25 mouse cellular contexts compared by ENCODE assay signal in genomic region chr10:19268051-19268450, GRCm38 (mm10).
DNase-seq lines count a peak whose midpoint lies in the region.
"Had no signal": no experiment of that assay in that cellular context is flagged by ENCODE, and none has a peak within 500 bp of the region (broad histone marks: within the 10 kb centered on the region; RNA-seq: fewer than 3 reads in every experiment).

No protein-coding gene starts in this region.

- H3K27me3 ChIP-seq in limb, embryonic 10.5 days (ENCODE audit: low read depth, poor library complexity, severe bottlenecking): no peaks in the 10 kb centered on the region
- H3K27me3 ChIP-seq: embryonic facial prominence, embryonic 15.5 days; forebrain, embryonic 13.5 days; heart, embryonic 12.5 days; liver, embryonic 12.5 days; megakaryocyte, embryonic 14.5 days; midbrain, embryonic 12.5 days had no signal

- H3K27ac ChIP-seq in limb, embryonic 10.5 days: no peak overlapping the region
- H3K27ac ChIP-seq: embryonic facial prominence, embryonic 15.5 days; forebrain, embryonic 13.5 days; heart, adult 2 months; hindbrain, embryonic 14.5 days; left cerebral cortex, adult 2 months; liver, embryonic 12.5 days; midbrain, embryonic 12.5 days had no signal

- no peak overlapping the region for H3K4me3 ChIP-seq in limb, embryonic 10.5 days
- H3K4me3 ChIP-seq: embryonic facial prominence, embryonic 15.5 days; forebrain, embryonic 13.5 days; heart, adult 2 months; heart, embryonic 12.5 days; left cerebral cortex, adult 2 months; liver, embryonic 12.5 days; megakaryocyte, embryonic 14.5 days; midbrain, embryonic 12.5 days had no signal

- H3K36me3 ChIP-seq in limb, embryonic 10.5 days: no peaks in the 10 kb centered on the region
- H3K36me3 ChIP-seq: embryonic facial prominence, embryonic 15.5 days; heart, embryonic 12.5 days; liver, embryonic 12.5 days; midbrain, embryonic 12.5 days had no signal

- no peaks in the 10 kb centered on the region for H3K4me1 ChIP-seq in limb, embryonic 10.5 days
- H3K4me1 ChIP-seq: embryonic facial prominence, embryonic 15.5 days; forebrain, embryonic 13.5 days; liver, embryonic 12.5 days; midbrain, embryonic 12.5 days had no signal

- peak; percentile 60 for DNase-seq in 416B (ENCODE audit: low read depth)
- DNase-seq in CD4-positive, CD25-positive, alpha-beta regulatory T cell, adult 2 months (ENCODE audit: low read depth, low spot score): peak; percentile 14
- peak; percentile 41 for DNase-seq in induced T-regulatory cell, adult 2 months (ENCODE audit: low read depth)
- DNase-seq in thymus, postnatal 10 days (ENCODE audit: low spot score in 2 of 2): peak; percentile 22 to 43
- DNase-seq in cerebellum, postnatal 25 days: no peak
- no peak for DNase-seq in layer of hippocampus, postnatal 25 days (ENCODE audit: extremely low spot score in 1 of 2, low spot score in 1 of 2)
- no peak for DNase-seq in yolk sac, embryonic 10.5 days (ENCODE audit: low spot score)
- DNase-seq in limb, embryonic 10.5 days (ENCODE audit: low spot score): no peak
- DNase-seq: adrenal gland, adult 2 months; adrenal gland, postnatal 36 days; cerebellum, adult 9-10 months; gastrocnemius, postnatal 14 days; heart, adult 2 months; kidney, adult 11 months; kidney, postnatal 14 days; liver, postnatal 0 days; lung, postnatal 4 days had no signal

- 75% methylated on average over 4 of the region's 4 CpGs for WGBS in limb, embryonic 10.5 days

- no peaks in the 10 kb centered on the region for H3K9me3 ChIP-seq in limb, embryonic 10.5 days (replicated peaks)
- H3K9me3 ChIP-seq: embryonic facial prominence, embryonic 15.5 days; forebrain, embryonic 13.5 days; heart, embryonic 12.5 days; liver, embryonic 12.5 days; megakaryocyte, embryonic 14.5 days; midbrain, embryonic 12.5 days had no signal

Comparison
In these comparisons a context has a peak if more than half of its experiments do, and no peak if none do; other contexts are left out.
1. DNase-seq: peak in 416B (single experiment), CD4-positive, CD25-positive, alpha-beta regulatory T cell, adult 2 months (single experiment), induced T-regulatory cell, adult 2 months (single experiment) and thymus, postnatal 10 days (2 of 2); none in cerebellum, postnatal 25 days (0 of 2), layer of hippocampus, postnatal 25 days (0 of 2), yolk sac, embryonic 10.5 days (single experiment) and limb, embryonic 10.5 days (single experiment).